In the genomic region with DNA sequence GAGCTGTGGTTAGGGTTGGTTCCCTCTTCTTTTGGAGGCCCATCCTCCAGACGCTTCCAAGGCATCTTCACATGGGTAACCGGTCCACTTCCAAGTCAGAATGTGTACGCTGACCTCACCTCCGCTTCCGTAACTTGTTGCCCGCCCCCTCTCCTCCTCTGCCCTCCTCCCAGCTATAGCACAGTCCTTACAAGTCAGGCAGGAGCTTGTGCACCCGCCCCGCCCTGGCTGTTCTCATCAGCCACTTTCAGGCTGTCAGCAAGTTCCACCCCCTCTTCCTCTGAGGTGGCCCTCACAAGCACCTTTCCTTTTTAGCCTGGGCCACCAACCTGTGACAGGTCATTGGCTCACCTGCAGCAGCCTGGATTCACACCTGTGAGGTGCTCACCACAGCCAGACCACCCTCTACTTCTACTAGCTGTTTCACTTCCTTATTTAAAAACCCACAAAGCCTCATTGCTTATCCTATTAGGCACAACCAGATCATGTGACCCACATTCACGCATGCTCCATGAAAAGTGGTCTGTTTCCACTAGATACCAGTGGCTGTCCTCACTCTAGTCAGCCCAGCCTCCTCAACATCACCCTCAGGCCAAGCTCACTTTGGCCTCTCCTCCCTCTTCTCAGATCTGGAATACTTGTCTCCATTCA, we compare ENCODE assay signal across 15 mouse cellular contexts. TPM values are rescaled to one million over a fixed set of nuclear protein-coding genes. Genes with fewer than 3 reads are reported as not detected.
DNase-seq lines count a peak whose midpoint lies in the region; ATAC-seq and TF ChIP-seq lines count a peak whose summit lies in the region.
"Had no signal": no experiment of that assay in that cellular context is flagged by ENCODE, and none has a peak within 500 bp of the region (broad histone marks: within the 10 kb centered on the region; RNA-seq: fewer than 3 reads in every experiment).

No protein-coding gene starts in this region.

- no peak for DNase-seq in heart, adult 9 months (ENCODE audit: low spot score in 2 of 2)
- DNase-seq in MEL (ENCODE audit: low read depth, low spot score) (peak; percentile 77), liver (peak; percentile 61)
- DNase-seq in frontal cortex, postnatal 10 days (ENCODE audit: low spot score in 2 of 2) = no peak
- no peak for DNase-seq in right cerebral cortex, postnatal 4 days
- DNase-seq in gastrocnemius, adult 2 months = no peak
- DNase-seq: adrenal gland, postnatal 36 days; cerebellum, adult 11-12 months; embryo, embryonic 11 days; thymus, postnatal 25 days had no signal

- 0 out of 4 replicates have a peak overlapping the region, but pooled peaks of 1 of the 2 experiments have one; percentile 1 for H3K27ac ChIP-seq in heart, embryonic 14.5 days (replicated peaks in 1 of 2; ENCODE audit: control insufficient read depth in 1 of 2, insufficient read depth in 1 of 2, low read depth in 2 of 2, low read length in 2 of 2)
- no peak overlapping the region for H3K27ac ChIP-seq in MEL (ENCODE audit: control insufficient read depth, low read depth, low read length)
- H3K27ac ChIP-seq in gastrocnemius, adult 2 months = no peak overlapping the region
- H3K27ac ChIP-seq: hindbrain, embryonic 12.5 days; midbrain, embryonic 10.5 days had no signal

- peak; percentile 54; the same call in 1 of the 2 replicates for ATAC-seq in heart, embryonic 14.5 days (ENCODE audit: insufficient number of reproducible peaks, insufficient read depth, low FRiP score, low read depth)
- ATAC-seq in megakaryocyte, adult 5-6 weeks (ENCODE audit: poor library complexity, severe bottlenecking) = peak; percentile 57
- ATAC-seq: Patski had no signal

- peak overlapping the region; percentile 5; the same call in 1 of the 2 replicates for H3K4me2 ChIP-seq in heart, embryonic 14.5 days (ENCODE audit: low read length)
- H3K4me2 ChIP-seq: hindbrain, embryonic 12.5 days had no signal

- no peak for TF ChIP-seq CTCF in MEL (IDR thresholded peaks at IDR 0.05 in 2 of 3, conservative IDR thresholded peaks at IDR 0.05 in 1 of 3; ENCODE audit: control insufficient read depth in 1 of 3, insufficient read depth in 1 of 3, low read depth in 2 of 3, low read length in 3 of 3, poor library complexity in 1 of 3, severe bottlenecking in 1 of 3)
- no peak for TF ChIP-seq CTCF in gastrocnemius, adult 2 months (IDR thresholded peaks at IDR 0.05)

- 0 out of 4 replicates have a peak, but pooled peaks of 1 of the 2 experiments have one; percentile 33 for TF ChIP-seq POLR2A in MEL (IDR thresholded peaks at IDR 0.05; ENCODE audit: control insufficient read depth in 1 of 2, insufficient read depth in 1 of 2, low read depth in 1 of 2, low read length in 2 of 2, poor library complexity in 1 of 2)

- peaks cover 24% of the 10 kb centered on the region for H3K36me3 ChIP-seq in heart, embryonic 14.5 days (ENCODE audit: control insufficient read depth, insufficient read depth, low read length)
- peaks cover 0 to 30% of the 10 kb centered on the region in 2 experiments; a peak in 2 of 4 replicates for H3K36me3 ChIP-seq in MEL (ENCODE audit: control insufficient read depth in 1 of 2, insufficient read depth in 2 of 2, low read length in 2 of 2)

- H3K9ac ChIP-seq in heart, embryonic 14.5 days (ENCODE audit: low read length) = no peak overlapping the region
- no peak overlapping the region for H3K9ac ChIP-seq in MEL (ENCODE audit: control insufficient read depth, low read depth, low read length, poor library complexity, severe bottlenecking)
- H3K9ac ChIP-seq: hindbrain, embryonic 12.5 days had no signal

- TF ChIP-seq EP300 in MEL (IDR thresholded peaks at IDR 0.05; ENCODE audit: low read depth in 1 of 2, low read length in 2 of 2) = peak in 1 of 2 experiments; percentile 18; a peak in 1 of 4 replicates

- no peak for TF ChIP-seq RAD21 in MEL (IDR thresholded peaks at IDR 0.05; ENCODE audit: low read depth, low read length)

- 37% methylated on average over 9 of the region's 9 CpGs for WGBS in heart, embryonic 14.5 days

- H3K9me3 ChIP-seq in heart, embryonic 14.5 days (ENCODE audit: control insufficient read depth, low read length) = no peaks in the 10 kb centered on the region
- no peaks in the 10 kb centered on the region for H3K9me3 ChIP-seq in MEL (replicated peaks; ENCODE audit: insufficient read depth, low read length)
- H3K9me3 ChIP-seq: hindbrain, embryonic 12.5 days; midbrain, embryonic 10.5 days had no signal

- intact Hi-C loops in gastrocnemius, adult 2 months (cut with DNase I) = no loop called here

- no peaks in the 10 kb centered on the region for H3K27me3 ChIP-seq in heart, embryonic 14.5 days (ENCODE audit: control insufficient read depth, insufficient read depth, low read length)
- H3K27me3 ChIP-seq in MEL (ENCODE audit: control insufficient read depth in 1 of 2, insufficient read depth in 2 of 2, low read length in 2 of 2) = no peaks in the 10 kb centered on the region
- H3K27me3 ChIP-seq: Patski had no signal

- H3K4me1 ChIP-seq in heart, embryonic 14.5 days (ENCODE audit: control insufficient read depth in 2 of 2, insufficient read depth in 2 of 2, low read length in 2 of 2) = peaks cover 34 to 54% of the 10 kb centered on the region in 2 experiments
- H3K4me1 ChIP-seq in MEL (ENCODE audit: control insufficient read depth in 1 of 2, insufficient read depth in 2 of 2, low read length in 2 of 2) = peaks cover 4 to 32% of the 10 kb centered on the region in 2 experiments

- no peaks in the 10 kb centered on the region for H3K79me2 ChIP-seq in MEL (ENCODE audit: control insufficient read depth, insufficient read depth, low read length, poor library complexity)

- no peak overlapping the region for H3K4me3 ChIP-seq in heart, embryonic 14.5 days (ENCODE audit: control insufficient read depth in 1 of 2, insufficient read depth in 1 of 2, low read depth in 1 of 2, low read length in 2 of 2)
- H3K4me3 ChIP-seq in MEL (ENCODE audit: control insufficient read depth in 1 of 2, insufficient read depth in 1 of 2, low read depth in 2 of 2, low read length in 2 of 2) = no peak overlapping the region
- H3K4me3 ChIP-seq in gastrocnemius, adult 2 months = no peak overlapping the region
- H3K4me3 ChIP-seq: hindbrain, embryonic 12.5 days; midbrain, embryonic 10.5 days had no signal

TF ChIP-seq in MEL, 35 proteins besides CTCF, POLR2A, EP300 and RAD21 (continues in another document):
- TF ChIP-seq ZKSCAN1 (IDR thresholded peaks at IDR 0.05; ENCODE audit: low read depth, low read length) (no peak), MYC (IDR thresholded peaks at IDR 0.05; ENCODE audit: low read depth, low read length) (no peak), NRF1 (IDR thresholded peaks at IDR 0.05; ENCODE audit: insufficient read depth, low read depth, low read length, poor library complexity, severe bottlenecking) (peak; percentile 68), MXI1 (IDR thresholded peaks at IDR 0.05; ENCODE audit: low read depth, low read length) (no peak), TBP (IDR thresholded peaks at IDR 0.05; ENCODE audit: low read depth, low read length) (0 out of 2 replicates have a peak, but pooled peaks have one; percentile 10), POLR2AphosphoS2 (IDR thresholded peaks at IDR 0.05; ENCODE audit: low read length) (no peak), MAFK (IDR thresholded peaks at IDR 0.05; ENCODE audit: borderline replicate concordance, low read depth, low read length) (no peak), BHLHE40 (IDR thresholded peaks at IDR 0.05; ENCODE audit: borderline replicate concordance, low read depth, low read length) (no peak), ZMIZ1 (IDR thresholded peaks at IDR 0.05; ENCODE audit: low read depth, low read length) (no peak), TAL1 (IDR thresholded peaks at IDR 0.05; ENCODE audit: low read length) (peak; percentile 77), POLR2AphosphoS5 (IDR thresholded peaks at IDR 0.05; ENCODE audit: borderline replicate concordance, low read depth, low read length) (no peak), MAZ (IDR thresholded peaks at IDR 0.05; ENCODE audit: low read depth, low read length) (no peak), ZC3H11A (IDR thresholded peaks at IDR 0.05; ENCODE audit: low read depth, low read length) (no peak), ELF1 (IDR thresholded peaks at IDR 0.05; ENCODE audit: low read depth, low read length) (peak; percentile 45; the same call in 1 of the 2 replicates), JUND (IDR thresholded peaks at IDR 0.05; ENCODE audit: low read depth, low read length) (no peak), TCF12 (IDR thresholded peaks at IDR 0.05; ENCODE audit: low read depth, low read length) (no peak; the same call in 1 of the 2 replicates), ZNF384 (IDR thresholded peaks at IDR 0.05; ENCODE audit: low read depth, low read length) (no peak), MAX (IDR thresholded peaks at IDR 0.05; ENCODE audit: low read length) (peak; percentile 42; the same call in 1 of the 2 replicates), CHD2 (IDR thresholded peaks at IDR 0.05; ENCODE audit: low read length) (no peak), GABPA (IDR thresholded peaks at IDR 0.05; ENCODE audit: low read depth, low read length) (no peak), HCFC1 (IDR thresholded peaks at IDR 0.05; ENCODE audit: low read depth, low read length) (no peak), E2F4 (IDR thresholded peaks at IDR 0.05; ENCODE audit: borderline replicate concordance, low read depth, low read length) (no peak), USF2 (IDR thresholded peaks at IDR 0.05; ENCODE audit: borderline replicate concordance in 1 of 2, insufficient read depth in 1 of 2, low read depth in 1 of 2, low read length in 2 of 2) (peak in 1 of 2 experiments; percentile 53; a peak in 1 of 4 replicates), GATA1 (IDR thresholded peaks at IDR 0.05; ENCODE audit: low read depth, low read length) (0 out of 2 replicates have a peak, but pooled peaks have one; percentile 23)

RNA-seq across cellular contexts. Expression of a gene that starts 34.8 kb away (rescaled TPM):
- 46.3 and 53.2 TPM in 2 replicates for polyA plus RNA-seq in heart, embryonic 14.5 days (2014; fragmentation: Nextera tagmentation; extraction: Ambion mirVana)
- 28.8 and 31.2 TPM in 2 replicates for total RNA-seq in MEL (2012; rRNA removed)
- 10 to 100 TPM in 1 of 2 experiments, not detected in 1; 65.6 TPM for polyA plus RNA-seq in MEL (2012; ENCODE audit: insufficient read depth in 1 of 2, insufficient read length in 2 of 2, low read depth in 1 of 2, low replicate concordance in 2 of 2, missing spikeins in 1 of 2)
- 55.8 and 59.7 TPM in 2 replicates for total RNA-seq in megakaryocyte, adult 5-6 weeks (2015)
- total RNA-seq in megakaryocyte, adult 5-6 weeks (2017) = 60.0 and 91.1 TPM in 2 replicates
- total RNA-seq in gastrocnemius, adult 2 months (2021) = 10 to 100 TPM; 45.4 to 50.4 TPM

RNA-seq across cellular contexts. Expression of a gene that starts 36.1 kb away (rescaled TPM):
- 8.1 and 8.8 TPM in 2 replicates for polyA plus RNA-seq in heart, embryonic 14.5 days (2014; fragmentation: Nextera tagmentation; extraction: Ambion mirVana)
- total RNA-seq in MEL (2012; rRNA removed) = 2.1 and 2.3 TPM in 2 replicates
- polyA plus RNA-seq in MEL (2012; ENCODE audit: insufficient read depth in 1 of 2, insufficient read length in 2 of 2, low read depth in 1 of 2, low replicate concordance in 2 of 2, missing spikeins in 1 of 2) = 1 to 10 TPM in 1 of 2 experiments, not detected in 1; 7.4 TPM
- 23.0 and 23.7 TPM in 2 replicates for total RNA-seq in megakaryocyte, adult 5-6 weeks (2015)
- total RNA-seq in megakaryocyte, adult 5-6 weeks (2017) = 7.6 and 12.6 TPM in 2 replicates
- total RNA-seq in gastrocnemius, adult 2 months (2021) = 1 to 10 TPM; 3.1 to 3.4 TPM

Comparison
In these comparisons a context has a peak if more than half of its experiments do, and no peak if none do; other contexts are left out.
1. DNase-seq: peak in MEL (single experiment) and liver (single experiment); none in heart, adult 9 months (0 of 2), frontal cortex, postnatal 10 days (0 of 2), right cerebral cortex, postnatal 4 days (single experiment) and gastrocnemius, adult 2 months (single experiment).